Mouse (Mus musculus) right cerebral cortex, postnatal 14 days (tissue): ENCODE data around the gene Acot8.

Experiments
- DNase-seq: peaks from one replicate; pipeline ENCODE4 v3.0.0; 2022

Acot8 gene

GRCm38 (mm10) chr2:164804533-164805331 is at the start of gene Acot8, which contains the start of gene Zswim3:
Acot8 (minus strand) TSS chr2:164804882.
Zswim3 (plus strand) TSS chr2:164805098.
- peak; percentile 94 for DNase-seq

GRCm38 (mm10) chr2:164850061-164850460 is 45.4 kb upstream of the Acot8 start:
- no peak for DNase-seq

GRCm38 (mm10) chr2:164845782-164846181 is 41.1 kb upstream of the Acot8 start:
- no peak for DNase-seq

GRCm38 (mm10) chr2:164835164-164835563 is 30.5 kb upstream of the Acot8 start:
- DNase-seq: no peak

- no peak for DNase-seq
Observed at GRCm38 (mm10) chr2:164834531-164834930, 29.8 kb upstream of the Acot8 start.

- DNase-seq: peak; percentile 89
Observed at GRCm38 (mm10) chr2:164833314-164833959, 28.8 kb upstream of the Acot8 start, which contains the start of gene Neurl2. Neurl2 (minus strand) TSS chr2:164833456.

- peak; percentile 76 for DNase-seq
Observed at GRCm38 (mm10) chr2:164832748-164833301, 28.1 kb upstream of the Acot8 start, which contains the start of gene Ctsa. Ctsa (plus strand) TSS chr2:164832873.

GRCm38 (mm10) chr2:164832032-164832747 is 27.5 kb upstream of the Acot8 start:
- no peak for DNase-seq

GRCm38 (mm10) chr2:164831029-164831428 is 26.3 kb upstream of the Acot8 start:
- DNase-seq: no peak

- no peak for DNase-seq
Observed at GRCm38 (mm10) chr2:164829090-164829489, 24.4 kb upstream of the Acot8 start.

- DNase-seq: no peak
Observed at GRCm38 (mm10) chr2:164828437-164828836, 23.8 kb upstream of the Acot8 start, which contains the start of gene Spata25. Spata25 (minus strand) TSS chr2:164828537.

- DNase-seq: no peak
Observed at GRCm38 (mm10) chr2:164827146-164827850, 22.6 kb upstream of the Acot8 start.

- DNase-seq: no peak
Observed at GRCm38 (mm10) chr2:164825521-164825920, 20.8 kb upstream of the Acot8 start.

GRCm38 (mm10) chr2:164823969-164824368 is 19.3 kb upstream of the Acot8 start:
- DNase-seq: no peak

- DNase-seq: no peak
Observed at GRCm38 (mm10) chr2:164823181-164823585, 18.5 kb upstream of the Acot8 start.

- DNase-seq: peak; percentile 99
Observed at GRCm38 (mm10) chr2:164822636-164823165, 18.0 kb upstream of the Acot8 start, which contains the start of gene Zswim1. Zswim1 (plus strand) TSS chr2:164822686.

- DNase-seq: no peak
Observed at GRCm38 (mm10) chr2:164821060-164821459, 16.4 kb upstream of the Acot8 start.

GRCm38 (mm10) chr2:164817703-164818102 is 13.0 kb upstream of the Acot8 start:
- DNase-seq: no peak

GRCm38 (mm10) chr2:164817206-164817605 is 12.5 kb upstream of the Acot8 start:
- no peak for DNase-seq

- DNase-seq: no peak
Observed at GRCm38 (mm10) chr2:164815821-164816220, 11.1 kb upstream of the Acot8 start.

- DNase-seq: no peak
Observed at GRCm38 (mm10) chr2:164815348-164815747, 10.7 kb upstream of the Acot8 start.

GRCm38 (mm10) chr2:164813557-164813956 is 8.9 kb upstream of the Acot8 start:
- no peak for DNase-seq
